Mouse (Mus musculus) liver, embryonic 13.5 days (tissue): ENCODE data around the gene Baz2b. TPM values are rescaled to one million over a fixed set of nuclear protein-coding genes. Genes with fewer than 3 reads are reported as not detected.

Experiments
- ATAC-seq: fragments of 200-750 bp; cut with Nextera tagmentation; 2 replicates; pipeline ENCODE4 v1.8.0; 2017; ENCODE audit warnings: low read depth, mild to moderate bottlenecking, moderate number of reproducible peaks, moderate library complexity
- DNase-seq: peaks from one replicate; pipeline ENCODE4 v3.0.0; 2022
- H3K27ac ChIP-seq: fragments of 300-500 bp; sonication (generic); 2 replicates; pipeline ENCODE4 v1.5.1; 2015; ENCODE audit warnings: moderate library complexity, mild to moderate bottlenecking, inconsistent platforms
- H3K27me3 ChIP-seq: fragments of 300-500 bp; sonication (generic); 2 replicates; pipeline ENCODE4 v1.6.1; 2015; ENCODE audit warnings: mild to moderate bottlenecking, inconsistent platforms
- H3K36me3 ChIP-seq: fragments of 300-500 bp; sonication (generic); 2 replicates; pipeline ENCODE4 v1.6.1; 2015; ENCODE audit warnings: mild to moderate bottlenecking, inconsistent platforms
- H3K4me1 ChIP-seq: fragments of 300-500 bp; sonication (generic); replicated peaks from 2 replicates; pipeline ENCODE4 v1.6.1; 2015; ENCODE audit warnings: inconsistent platforms
- H3K4me2 ChIP-seq: fragments of 300-500 bp; sonication (generic); 2 replicates; pipeline ENCODE4 v1.6.1; 2015; ENCODE audit warnings: inconsistent platforms, mild to moderate bottlenecking, moderate library complexity
- H3K4me3 ChIP-seq: fragments of 300-500 bp; sonication (generic); replicated peaks from 2 replicates; pipeline ENCODE4 v1.5.1; 2015; ENCODE audit warnings: mild to moderate bottlenecking, inconsistent platforms
- H3K9ac ChIP-seq: fragments of 300-500 bp; sonication (generic); 2 replicates; pipeline ENCODE4 v1.6.1; 2015; ENCODE audit warnings: mild to moderate bottlenecking, inconsistent platforms
- H3K9me3 ChIP-seq: fragments of 300-500 bp; sonication (generic); replicated peaks from 2 replicates; pipeline ENCODE4 v1.6.1; 2016; ENCODE audit warnings: inconsistent platforms
- WGBS: fragments of 180-500 bp; shearing (Covaris S2); methylation state at CpG from one replicate; pipeline ENCODE4 v1.1.7; 2015; ENCODE audit not compliant: insufficient replicate concordance; 5-methylcytosine and 5-hydroxymethylcytosine counted together
- polyA plus RNA-seq: library from polyadenylated mRNA; unstranded; fragments of >200 nt; fragmentation: Nextera tagmentation; extraction: Ambion mirVana; gene quantifications from 2 replicates; pipeline ENCODE4 v1.2.1, GENCODE M21; 2015

The Baz2b gene
- polyA plus RNA-seq, 1 experiment from 2014 or later: 14.4 TPM

DNA sequence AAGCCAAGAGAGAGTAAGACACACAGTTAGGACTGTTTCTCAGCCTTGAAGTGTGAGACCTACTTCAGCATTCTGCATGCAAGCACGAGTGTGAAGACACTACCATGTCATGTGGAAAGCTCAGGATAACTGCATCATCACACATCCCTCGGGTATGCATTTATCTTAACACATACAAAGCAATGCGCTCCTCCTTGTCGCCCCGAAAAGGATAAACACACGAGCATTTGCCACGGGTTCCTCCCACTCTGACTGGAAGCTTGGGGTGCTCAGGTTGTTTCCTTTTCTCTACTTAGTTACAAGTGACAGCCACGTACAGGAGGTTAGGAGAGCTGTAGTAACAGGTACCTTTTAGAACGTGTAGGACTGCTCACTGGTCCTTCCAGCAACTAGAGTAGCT lies 91.8 kb downstream of the Baz2b start:
- WGBS: 69% methylated on average over 9 of the region's 9 CpGs

DNA sequence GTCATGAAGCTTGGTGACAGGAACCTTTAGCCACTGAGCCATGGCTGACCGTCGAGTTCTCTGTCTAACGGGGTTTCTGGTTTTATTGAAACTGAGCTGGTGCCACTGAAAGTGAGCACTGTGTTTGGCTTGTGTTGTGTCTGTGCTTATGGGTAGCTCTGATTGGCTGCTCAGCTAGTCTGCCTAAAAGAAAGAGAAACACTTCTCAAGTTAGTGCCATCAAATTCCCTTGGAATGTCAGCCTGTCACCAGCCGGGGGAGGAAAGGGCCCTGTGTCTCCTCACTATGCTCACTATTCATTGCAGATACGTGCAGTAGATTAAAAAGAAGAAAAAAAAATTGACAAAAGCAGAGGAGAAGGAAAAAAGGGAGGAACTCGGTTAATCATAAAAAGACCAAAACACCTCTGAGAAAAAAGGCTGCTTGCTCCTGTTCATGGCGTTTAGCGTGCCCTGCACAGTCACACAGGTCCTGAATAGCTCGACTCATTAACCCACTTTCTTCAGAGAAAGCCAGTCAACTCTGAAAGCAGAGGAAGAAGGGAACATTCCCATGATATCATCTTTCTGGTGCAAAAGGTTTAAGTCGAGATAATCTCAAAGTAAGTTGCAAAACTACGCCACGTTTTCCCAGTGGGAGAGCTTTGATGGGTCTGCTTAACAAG lies 93.6 kb downstream of the Baz2b start:
- H3K9ac ChIP-seq: no peak overlapping the region
- H3K27ac ChIP-seq: no peak overlapping the region
- peaks cover 31% of the 10 kb centered on the region for H3K4me1 ChIP-seq
- H3K4me2 ChIP-seq: no peak overlapping the region
- DNase-seq (no peak), ATAC-seq (no peak)
- H3K27me3 ChIP-seq: no peaks in the 10 kb centered on the region
- H3K4me3 ChIP-seq: no peak overlapping the region
- no peaks in the 10 kb centered on the region for H3K9me3 ChIP-seq
- WGBS: 69% methylated on average over 12 of the region's 12 CpGs
- peaks cover 4% of the 10 kb centered on the region for H3K36me3 ChIP-seq

More for the DNA sequence above, 91.8 kb downstream of the Baz2b start:
- H3K27me3 ChIP-seq: no peaks in the 10 kb centered on the region
- ATAC-seq (no peak), DNase-seq (no peak)
- no peak overlapping the region for H3K9ac ChIP-seq
- H3K4me3 ChIP-seq: no peak overlapping the region
- no peak overlapping the region for H3K4me2 ChIP-seq
- no peaks in the 10 kb centered on the region for H3K36me3 ChIP-seq
- H3K4me1 ChIP-seq: peaks cover 43% of the 10 kb centered on the region
- no peak overlapping the region for H3K27ac ChIP-seq
- H3K9me3 ChIP-seq: no peaks in the 10 kb centered on the region

DNA sequence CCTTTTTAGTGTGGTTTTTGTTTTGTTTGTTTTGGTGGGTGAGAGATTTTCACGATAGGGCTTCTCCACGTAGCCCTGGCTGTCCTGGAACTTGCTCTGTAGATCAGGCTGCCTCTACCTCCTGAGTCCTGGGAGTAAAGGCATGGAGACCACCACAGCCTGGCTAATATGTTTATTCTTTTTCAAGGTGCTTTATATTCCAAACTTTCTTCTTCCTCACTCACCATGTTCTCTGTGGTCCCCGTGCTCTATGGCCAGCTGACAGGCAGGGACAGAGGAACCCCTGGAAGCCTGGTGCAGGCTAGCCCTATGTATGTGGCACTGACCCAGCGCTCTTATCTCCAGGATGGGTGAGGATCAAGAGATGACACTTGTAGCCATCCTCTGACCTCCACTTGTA lies 94.7 kb downstream of the Baz2b start:
- no peak for DNase-seq
- no peak overlapping the region for H3K4me2 ChIP-seq

DNA sequence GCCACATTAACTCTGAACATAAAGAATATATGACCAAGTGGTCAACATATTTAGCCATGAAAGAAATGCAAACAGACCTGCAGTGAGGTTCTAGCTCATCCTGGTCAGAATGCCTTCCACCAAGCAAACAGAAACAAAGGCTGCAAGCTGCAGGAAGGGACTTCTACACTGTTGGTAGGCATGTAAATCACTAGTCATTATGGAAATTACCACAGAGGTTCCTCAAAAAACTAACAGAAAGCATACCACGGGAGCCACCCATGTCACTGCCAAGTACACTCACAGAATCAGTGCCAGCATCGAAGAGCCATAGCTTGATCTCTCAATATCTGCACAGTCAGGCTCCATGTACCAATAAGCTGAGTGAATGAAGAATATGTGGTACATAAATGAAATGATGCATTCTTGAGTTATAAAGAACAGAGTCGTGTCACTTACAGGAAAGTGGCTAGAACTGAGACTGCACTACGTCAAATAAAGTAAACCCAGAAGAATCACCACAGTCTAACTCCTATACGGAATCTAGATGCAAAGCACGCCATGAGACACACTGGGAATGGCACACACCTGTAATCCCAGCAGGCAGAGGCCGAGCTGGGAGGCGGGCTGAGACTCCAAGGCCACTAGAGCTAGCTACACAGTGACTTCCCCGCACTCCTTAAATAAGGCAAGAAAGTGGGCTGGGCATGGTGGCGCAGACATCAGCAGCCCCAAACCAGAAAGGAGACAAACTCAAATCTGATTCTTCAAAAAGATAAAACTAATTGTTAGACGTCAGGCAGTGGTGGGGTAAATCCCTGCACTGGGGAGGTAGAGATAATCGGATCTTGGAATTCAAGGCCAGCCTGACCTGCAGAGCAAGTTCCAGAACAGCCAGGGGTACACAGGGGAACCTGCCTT lies 95.7 kb downstream of the Baz2b start:
- DNase-seq (no peak), ATAC-seq (no peak)
- Histone ChIP-seq H3K27me3 (no peaks in the 10 kb centered on the region), H3K9ac (no peak overlapping the region), H3K4me1 (peaks cover 17% of the 10 kb centered on the region), H3K4me3 (no peak overlapping the region), H3K9me3 (no peaks in the 10 kb centered on the region), H3K27ac (no peak overlapping the region), H3K4me2 (no peak overlapping the region), H3K36me3 (peaks cover 9% of the 10 kb centered on the region)
- 71% methylated on average over 12 of the region's 12 CpGs for WGBS

More for the DNA sequence above, 94.7 kb downstream of the Baz2b start:
- Histone ChIP-seq H3K9ac (no peak overlapping the region), H3K4me3 (no peak overlapping the region), H3K4me1 (peaks cover 21% of the 10 kb centered on the region), H3K27me3 (no peaks in the 10 kb centered on the region), H3K9me3 (no peaks in the 10 kb centered on the region), H3K36me3 (peaks cover 9% of the 10 kb centered on the region), H3K27ac (no peak overlapping the region)
- WGBS: 66% methylated on average over 4 of the region's 4 CpGs
- no peak for ATAC-seq

DNA sequence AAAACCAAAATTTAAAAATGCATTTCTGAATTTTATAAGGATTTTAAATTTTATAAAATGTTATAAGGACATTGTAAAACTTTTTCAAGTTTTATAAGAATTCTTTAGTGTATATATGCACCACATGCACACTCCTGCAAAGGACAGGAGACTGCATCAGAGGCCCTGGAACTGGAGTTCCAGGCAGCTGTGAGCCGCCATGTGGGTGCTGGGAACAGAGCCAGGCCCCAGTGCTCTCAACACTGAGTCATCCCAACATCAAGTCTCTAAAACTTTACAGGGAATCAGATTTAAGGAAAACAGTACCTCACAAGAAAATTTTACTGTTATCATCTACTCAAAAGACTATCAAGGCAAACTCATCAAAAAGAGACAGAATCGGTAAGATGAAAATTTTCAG lies 97.5 kb downstream of the Baz2b start:
- DNase-seq (no peak), ATAC-seq (no peak)
- Histone ChIP-seq H3K4me1 (peaks cover 7% of the 10 kb centered on the region), H3K9ac (no peak overlapping the region), H3K9me3 (no peaks in the 10 kb centered on the region), H3K27ac (no peak overlapping the region), H3K36me3 (peaks cover 9% of the 10 kb centered on the region), H3K27me3 (no peaks in the 10 kb centered on the region), H3K4me3 (no peak overlapping the region), H3K4me2 (no peak overlapping the region)
- WGBS: 86% methylated on average over 2 of the region's 2 CpGs

DNA sequence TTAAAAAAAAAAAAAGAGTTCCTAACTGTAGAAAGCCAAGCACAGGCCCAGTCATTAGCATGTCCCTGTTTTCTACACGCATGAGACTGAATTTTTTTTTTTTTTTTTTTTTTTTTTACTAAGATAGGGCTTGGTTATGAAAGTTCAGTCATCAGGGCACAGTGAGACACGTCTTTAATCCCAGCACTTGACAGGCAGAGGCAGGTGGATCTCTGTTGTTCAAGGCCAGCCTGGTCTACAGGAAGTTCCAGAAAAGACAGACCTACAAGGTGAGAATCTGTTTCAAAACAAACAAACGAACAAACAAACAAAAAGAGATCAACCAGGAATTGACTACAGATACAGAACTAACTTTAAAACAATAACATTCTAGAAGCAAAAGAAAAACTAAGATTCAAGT lies 100.6 kb downstream of the Baz2b start:
- Histone ChIP-seq H3K36me3 (peaks cover 9% of the 10 kb centered on the region), H3K27me3 (no peaks in the 10 kb centered on the region), H3K4me3 (no peak overlapping the region), H3K9ac (no peak overlapping the region), H3K9me3 (no peaks in the 10 kb centered on the region), H3K4me1 (peaks cover 1% of the 10 kb centered on the region), H3K27ac (no peak overlapping the region), H3K4me2 (no peak overlapping the region)
- WGBS: 68% methylated on average over 3 of the region's 3 CpGs
- DNase-seq (no peak), ATAC-seq (no peak)

DNA sequence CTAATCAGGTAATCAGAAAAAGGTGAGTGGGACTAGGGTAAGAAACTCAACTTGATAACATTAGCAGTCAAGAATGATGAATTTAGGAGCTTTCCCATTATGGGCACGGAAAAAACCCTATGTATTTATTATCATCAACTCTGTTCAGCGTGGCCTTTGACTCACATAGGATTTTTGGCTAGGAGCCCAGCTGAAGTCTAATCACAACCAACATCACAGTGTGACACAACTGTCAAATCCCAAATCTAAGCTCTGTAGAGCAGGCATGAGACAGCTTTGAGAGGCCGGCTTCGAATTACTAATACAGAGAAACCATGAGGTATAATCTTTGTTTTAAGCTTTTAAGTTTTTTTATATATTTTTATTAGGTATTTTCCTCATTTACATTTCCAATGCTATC lies 113.0 kb downstream of the Baz2b start:
- H3K27ac ChIP-seq: no peak overlapping the region
- DNase-seq: no peak
- ATAC-seq: no peak
- no peak overlapping the region for H3K4me3 ChIP-seq
- no peaks in the 10 kb centered on the region for H3K9me3 ChIP-seq
- 81% methylated on average over 4 of the region's 4 CpGs for WGBS
- H3K4me1 ChIP-seq: no peaks in the 10 kb centered on the region
- H3K27me3 ChIP-seq: no peaks in the 10 kb centered on the region
- H3K9ac ChIP-seq: no peak overlapping the region
- no peaks in the 10 kb centered on the region for H3K36me3 ChIP-seq
- no peak overlapping the region for H3K4me2 ChIP-seq

DNA sequence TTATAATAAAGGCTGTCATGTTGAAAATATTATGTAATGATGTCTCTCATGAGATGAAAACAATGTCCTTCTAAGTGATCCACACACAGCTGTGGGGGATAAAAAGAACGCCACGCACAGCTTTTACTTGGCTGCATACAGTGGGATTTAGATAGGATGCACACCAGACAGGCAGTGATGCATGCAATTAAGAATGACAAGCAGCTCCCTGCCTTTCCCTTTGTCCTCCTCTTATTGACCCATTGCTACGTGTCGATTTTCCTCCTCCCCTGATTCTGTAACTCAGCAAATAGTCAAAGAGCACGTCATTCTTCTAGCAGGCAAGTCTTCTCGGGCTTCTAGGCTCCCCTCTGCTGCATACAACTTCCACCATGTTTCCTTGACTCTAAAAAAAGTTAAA lies 119.4 kb downstream of the Baz2b start:
- H3K4me2 ChIP-seq: no peak overlapping the region
- peaks cover 18% of the 10 kb centered on the region for H3K4me1 ChIP-seq
- H3K4me3 ChIP-seq: no peak overlapping the region
- WGBS: 80% methylated on average over 6 of the region's 6 CpGs
- no peak overlapping the region for H3K27ac ChIP-seq
- H3K9ac ChIP-seq: no peak overlapping the region
- ATAC-seq (no peak), DNase-seq (no peak)
- no peaks in the 10 kb centered on the region for H3K36me3 ChIP-seq
- no peaks in the 10 kb centered on the region for H3K27me3 ChIP-seq
- H3K9me3 ChIP-seq: no peaks in the 10 kb centered on the region

DNA sequence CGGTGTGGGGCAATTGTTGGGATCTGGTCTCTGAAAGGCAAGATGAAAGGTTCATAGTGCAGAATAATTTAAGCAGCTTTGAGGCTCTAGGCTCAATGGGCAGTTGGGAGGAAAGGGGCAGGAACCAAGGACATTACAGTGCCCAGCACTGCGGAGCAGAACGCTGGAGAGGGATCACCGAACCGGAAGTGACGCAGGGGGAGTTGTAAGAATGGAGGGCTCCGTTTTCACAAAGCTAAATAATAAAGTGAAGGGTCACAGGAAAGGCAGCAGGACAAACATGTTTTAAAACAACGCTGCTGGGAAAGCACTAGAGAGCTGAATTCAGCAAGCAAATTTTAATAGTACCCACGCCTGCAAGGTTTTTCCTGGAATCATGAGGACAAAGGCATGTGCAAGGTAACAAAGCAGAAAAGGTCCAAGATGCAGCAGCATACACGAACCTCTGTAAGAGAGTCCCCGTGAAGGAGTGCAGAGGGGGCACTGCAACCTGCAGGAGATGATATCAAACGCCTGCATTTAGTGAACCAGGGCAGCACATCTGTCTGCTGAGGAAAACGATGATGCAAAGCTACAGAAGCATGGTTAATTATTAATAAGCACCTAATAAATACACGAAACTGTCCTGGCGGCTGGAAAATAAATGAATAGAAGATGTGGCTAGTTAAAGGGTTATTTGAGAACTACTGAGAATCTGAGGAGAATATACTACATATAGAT lies 120.0 kb downstream of the Baz2b start:
- Histone ChIP-seq H3K4me1 (peaks cover 18% of the 10 kb centered on the region), H3K27me3 (no peaks in the 10 kb centered on the region), H3K4me3 (no peak overlapping the region), H3K9ac (no peak overlapping the region), H3K36me3 (no peaks in the 10 kb centered on the region), H3K4me2 (no peak overlapping the region), H3K9me3 (no peaks in the 10 kb centered on the region), H3K27ac (no peak overlapping the region)
- ATAC-seq (no peak), DNase-seq (no peak)
- 65% methylated on average over 15 of the region's 15 CpGs for WGBS

DNA sequence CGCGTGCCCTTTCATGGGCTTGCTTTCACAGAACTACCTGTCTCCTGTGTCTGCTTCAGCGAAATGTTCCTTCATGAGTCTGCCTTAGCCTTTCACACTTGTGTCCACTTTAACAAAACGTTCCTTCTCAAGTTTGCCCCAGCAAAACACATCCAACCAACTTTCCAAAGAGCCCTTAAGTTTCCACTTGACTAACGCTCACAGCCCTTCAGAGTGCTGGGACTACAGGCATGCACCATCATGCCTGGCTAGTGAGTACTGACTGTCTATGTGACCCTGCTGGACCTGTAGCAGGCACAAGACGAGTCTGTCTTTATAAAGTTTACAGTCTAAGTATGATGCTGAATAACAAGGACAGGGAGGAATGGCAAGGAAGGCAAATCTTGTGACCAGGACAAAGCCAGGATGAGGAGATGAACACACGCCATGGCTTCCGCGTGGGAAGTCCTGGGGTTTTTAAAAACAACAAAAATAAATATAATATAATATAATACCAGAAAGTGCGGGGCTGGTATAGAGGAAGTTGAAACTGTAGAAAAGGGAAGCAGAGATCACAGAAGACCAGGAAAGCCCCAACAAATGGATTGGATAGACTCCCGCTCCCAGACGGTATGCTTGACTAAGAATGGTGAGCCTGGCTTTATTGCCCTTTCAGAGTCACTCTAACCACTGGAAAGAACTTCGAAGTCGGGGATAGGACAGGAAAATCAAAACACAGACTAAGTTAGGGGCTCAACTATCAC lies 120.7 kb downstream of the Baz2b start:
- H3K4me1 ChIP-seq: peaks cover 18% of the 10 kb centered on the region
- no peak overlapping the region for H3K27ac ChIP-seq
- no peaks in the 10 kb centered on the region for H3K9me3 ChIP-seq
- no peak overlapping the region for H3K4me3 ChIP-seq
- 80% methylated on average over 14 of the region's 14 CpGs for WGBS
- H3K4me2 ChIP-seq: no peak overlapping the region
- H3K27me3 ChIP-seq: no peaks in the 10 kb centered on the region
- DNase-seq: no peak
- H3K36me3 ChIP-seq: no peaks in the 10 kb centered on the region
- ATAC-seq: no peak
- H3K9ac ChIP-seq: no peak overlapping the region
